Mouse (Mus musculus) cerebellum, adult 2 months (tissue): Measurements from ENCODE around the gene Crybg1. TPM values are rescaled to one million over a fixed set of nuclear protein-coding genes. Genes with fewer than 3 reads are reported as not detected.

Source experiments
- DNase-seq, 2 experiments: peaks; one replicate each; pipeline ENCODE4 v3.0.0; 2021
- H3K27ac ChIP-seq: fragments of 200-500 bp; 2 replicates; pipeline ENCODE4 v1.5.1; 2012; ENCODE audit warnings: low read length, control low read depth, inconsistent platforms; ENCODE audit not compliant: insufficient read depth
- H3K27me3 ChIP-seq: fragments of 200-500 bp; 2 replicates; pipeline ENCODE4 v1.6.1; 2012; ENCODE audit warnings: inconsistent platforms, mild to moderate bottlenecking, low read length, moderate library complexity; ENCODE audit not compliant: control insufficient read depth, insufficient read depth
- H3K4me1 ChIP-seq: fragments of 200-500 bp; 2 replicates; pipeline ENCODE4 v1.6.1; 2011; ENCODE audit warnings: low read length; ENCODE audit not compliant: control insufficient read depth, insufficient read depth
- H3K4me3 ChIP-seq: fragments of 200-500 bp; replicated peaks from 2 replicates; pipeline ENCODE3; 2011; ENCODE audit warnings: mild to moderate bottlenecking, low read depth, low read length, control low read depth; ENCODE audit not compliant: insufficient read depth
- CTCF ChIP-seq: fragments of 200-500 bp; IDR thresholded peaks from 2 replicates; pipeline ENCODE4 v1.5.1; 2011; ENCODE audit warnings: low read depth, mild to moderate bottlenecking, control low read depth, low read length, moderate library complexity, borderline replicate concordance; ENCODE audit not compliant: insufficient read depth
- POLR2A ChIP-seq: fragments of 200-500 bp; IDR thresholded peaks from 2 replicates; pipeline ENCODE4 v1.6.1; 2011; ENCODE audit warnings: low read length, control low read depth, borderline replicate concordance; ENCODE audit not compliant: insufficient read depth
- WGBS: fragments of 180-500 bp; shearing (Covaris S2); methylation state at CpG from one replicate; pipeline ENCODE4 v1.1.7; 2018; 5-methylcytosine and 5-hydroxymethylcytosine counted together
- polyA plus RNA-seq: library from polyadenylated mRNA; depleted of rRNA; stranded (reverse); fragments of >200 nt; gene quantifications from 2 replicates; pipeline ENCODE4 v1.2.3, GENCODE M21; 2012

Gene Crybg1
- polyA plus RNA-seq, 1 experiment: 0.18 TPM

GRCm38 (mm10) chr10:44116796-44117195, 31.9 kb downstream of the Crybg1 start:
- WGBS: 94% methylated on average over 5 of the region's 5 CpGs
- H3K27ac ChIP-seq: no peak overlapping the region
- no peaks in the 10 kb centered on the region for H3K27me3 ChIP-seq
- DNase-seq: no peak
- H3K4me1 ChIP-seq: no peaks in the 10 kb centered on the region
- no peak overlapping the region for H3K4me3 ChIP-seq
- no peak for TF ChIP-seq CTCF
- no peak for TF ChIP-seq POLR2A

GRCm38 (mm10) chr10:44114611-44115010, 34.0 kb downstream of the Crybg1 start:
- Histone ChIP-seq H3K4me1 (no peaks in the 10 kb centered on the region), H3K4me3 (no peak overlapping the region), H3K27me3 (no peaks in the 10 kb centered on the region), H3K27ac (no peak overlapping the region)
- TF ChIP-seq POLR2A (no peak), CTCF (no peak)
- WGBS: 71% methylated on average over 4 of the region's 4 CpGs
- DNase-seq: no peak

GRCm38 (mm10) chr10:44112005-44112675, 36.5 kb downstream of the Crybg1 start:
- H3K4me3 ChIP-seq: no peak overlapping the region
- no peak overlapping the region for H3K27ac ChIP-seq
- H3K27me3 ChIP-seq: no peaks in the 10 kb centered on the region
- 51% methylated on average over 12 of the region's 12 CpGs for WGBS
- H3K4me1 ChIP-seq: no peaks in the 10 kb centered on the region
- TF ChIP-seq POLR2A (no peak), CTCF (no peak)
- DNase-seq: no peak

- Histone ChIP-seq H3K4me1 (no peaks in the 10 kb centered on the region), H3K27ac (no peak overlapping the region), H3K27me3 (no peaks in the 10 kb centered on the region), H3K4me3 (no peak overlapping the region)
- 92% methylated on average over 10 of the region's 10 CpGs for WGBS
- no peak for DNase-seq
- no peak for TF ChIP-seq POLR2A
These were observed 37.5 kb downstream of the Crybg1 start for GRCm38 (mm10) chr10:44111168-44111567.

GRCm38 (mm10) chr10:44110460-44110859, 38.2 kb downstream of the Crybg1 start:
- DNase-seq: no peak
- Histone ChIP-seq H3K27ac (no peak overlapping the region), H3K4me3 (no peak overlapping the region), H3K27me3 (no peaks in the 10 kb centered on the region), H3K4me1 (no peaks in the 10 kb centered on the region)
- TF ChIP-seq POLR2A (no peak), CTCF (no peak)

GRCm38 (mm10) chr10:44094794-44095193, 53.9 kb downstream of the Crybg1 start:
- Histone ChIP-seq H3K4me1 (no peaks in the 10 kb centered on the region), H3K4me3 (no peak overlapping the region), H3K27ac (no peak overlapping the region), H3K27me3 (no peaks in the 10 kb centered on the region)
- TF ChIP-seq POLR2A: no peak
- TF ChIP-seq CTCF: no peak
- no peak for DNase-seq
- 76% methylated on average over 2 of the region's 2 CpGs for WGBS

- 93% methylated on average over 2 of the region's 2 CpGs for WGBS
- Histone ChIP-seq H3K4me1 (no peaks in the 10 kb centered on the region), H3K27ac (no peak overlapping the region), H3K4me3 (no peak overlapping the region), H3K27me3 (no peaks in the 10 kb centered on the region)
- no peak for TF ChIP-seq POLR2A
- no peak for TF ChIP-seq CTCF
- DNase-seq: no peak
These were observed 56.9 kb downstream of the Crybg1 start for GRCm38 (mm10) chr10:44091757-44092156.

- 38% methylated on average over 6 of the region's 6 CpGs for WGBS
These were observed 68.3 kb downstream of the Crybg1 start for GRCm38 (mm10) chr10:44080351-44080750.

More at GRCm38 (mm10) chr10:44080351-44080750, 68.3 kb downstream of the Crybg1 start:
- no peak overlapping the region for H3K27ac ChIP-seq
- DNase-seq: no peak
- H3K4me3 ChIP-seq: no peak overlapping the region
- H3K4me1 ChIP-seq: no peaks in the 10 kb centered on the region
- H3K27me3 ChIP-seq: no peaks in the 10 kb centered on the region
- TF ChIP-seq POLR2A: no peak
